Mouse (Mus musculus) kidney, postnatal 10 days (tissue): ENCODE data around the gene Hnrnpab.

Experiments
- DNase-seq: peaks from one replicate; pipeline ENCODE4 v3.0.0; 2021; ENCODE audit warnings: mixed read lengths

Hnrnpab gene

DNA sequence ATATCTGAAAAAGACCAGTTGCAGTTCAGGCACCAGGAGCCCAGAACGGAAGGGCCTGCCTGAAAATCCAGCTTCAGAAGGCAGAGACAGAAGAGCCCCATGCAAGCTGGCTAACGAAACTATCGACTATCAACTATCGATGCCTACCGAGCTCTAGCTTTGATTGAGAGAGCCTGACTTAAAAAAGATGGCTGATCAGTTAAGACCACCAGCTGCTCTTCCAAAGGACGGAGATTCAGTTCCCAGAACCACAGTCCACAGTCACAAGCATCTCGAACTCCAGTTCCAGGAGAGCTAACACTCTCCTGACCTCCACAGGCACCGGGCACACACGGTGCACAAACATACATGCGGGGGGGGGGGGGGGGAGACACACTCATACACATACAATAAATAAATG lies 52.1 kb downstream of the Hnrnpab start:
- no peak for DNase-seq

DNA sequence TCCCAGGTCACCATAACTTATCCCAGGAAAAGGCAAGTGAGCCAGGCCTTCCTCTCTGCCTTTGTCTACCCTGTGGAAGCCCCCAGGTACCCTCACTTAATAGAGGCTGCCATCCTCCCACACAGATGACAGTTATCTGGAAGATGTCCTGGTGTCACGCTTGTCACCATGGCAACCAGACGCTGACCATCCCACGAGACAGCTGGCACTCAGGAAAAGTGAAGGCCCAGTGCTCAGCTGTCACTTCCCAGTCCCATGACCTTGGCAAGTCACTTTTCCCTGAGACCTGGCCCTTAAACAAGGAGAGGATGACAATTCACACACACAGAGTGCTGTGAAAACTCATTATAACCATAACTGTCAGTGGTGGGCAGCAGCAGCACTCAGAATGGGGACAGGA lies 54.6 kb downstream of the Hnrnpab start:
- no peak for DNase-seq

DNA sequence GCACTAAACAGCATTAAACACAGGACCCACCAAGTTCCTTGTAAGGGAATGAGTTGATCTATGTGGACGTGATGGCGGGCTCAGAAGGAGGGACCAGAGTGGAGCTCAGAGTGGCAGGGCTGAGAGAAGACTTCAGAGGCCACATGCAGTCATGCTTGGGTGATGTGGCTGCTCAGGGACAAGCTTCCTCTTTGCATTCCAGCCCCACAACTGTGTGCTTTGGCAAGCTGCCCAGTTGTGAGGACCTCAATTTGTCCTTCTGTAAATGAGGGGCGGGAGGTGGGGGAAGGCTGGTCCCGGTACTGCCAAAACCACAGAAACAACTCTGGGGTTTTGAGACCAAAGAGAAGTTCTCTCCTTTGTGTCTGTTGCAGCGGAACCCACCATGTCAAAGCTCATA lies 55.4 kb downstream of the Hnrnpab start:
- DNase-seq = peak; percentile 70
